Mouse (Mus musculus) 416B (cell line): ENCODE measurements around the gene Zfp30.

Experiments
- DNase-seq: peaks from one replicate; pipeline ENCODE4 v3.0.0; 2011; ENCODE audit warnings: low read depth

Zfp30 gene

GRCm38 (mm10) chr7:29783871-29784551, at the start of gene Zfp30:
TSS of gene Zfp30 (plus strand) at chr7:29783998.
- peak; percentile 65 for DNase-seq

GRCm38 (mm10) chr7:29742258-29742657, 41.5 kb upstream of the Zfp30 start:
- DNase-seq, result no peak

GRCm38 (mm10) chr7:29760476-29760875, 23.3 kb upstream of the Zfp30 start:
- DNase-seq, result no peak

DNA sequence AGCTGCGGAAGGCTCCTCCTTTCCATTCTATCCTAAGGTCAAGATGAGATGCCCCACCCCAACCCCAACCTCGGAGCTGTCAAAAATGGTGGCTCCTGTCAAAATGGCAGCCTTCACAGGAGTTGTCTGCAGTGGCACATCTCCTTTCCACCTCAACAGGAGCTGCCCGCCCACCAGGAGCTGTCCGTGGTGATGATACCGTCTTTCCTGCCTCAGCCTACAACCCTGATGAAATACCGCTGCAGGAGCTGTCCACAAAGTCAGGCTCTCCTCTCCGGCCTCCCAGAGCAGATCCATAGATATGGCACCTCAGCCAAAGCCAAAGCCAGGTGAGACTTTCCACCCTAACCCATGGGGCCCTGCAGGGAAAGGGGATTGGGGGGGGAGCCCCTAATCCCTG, 19.1 kb upstream of the Zfp30 start:
- DNase-seq, result peak; percentile 22

DNA sequence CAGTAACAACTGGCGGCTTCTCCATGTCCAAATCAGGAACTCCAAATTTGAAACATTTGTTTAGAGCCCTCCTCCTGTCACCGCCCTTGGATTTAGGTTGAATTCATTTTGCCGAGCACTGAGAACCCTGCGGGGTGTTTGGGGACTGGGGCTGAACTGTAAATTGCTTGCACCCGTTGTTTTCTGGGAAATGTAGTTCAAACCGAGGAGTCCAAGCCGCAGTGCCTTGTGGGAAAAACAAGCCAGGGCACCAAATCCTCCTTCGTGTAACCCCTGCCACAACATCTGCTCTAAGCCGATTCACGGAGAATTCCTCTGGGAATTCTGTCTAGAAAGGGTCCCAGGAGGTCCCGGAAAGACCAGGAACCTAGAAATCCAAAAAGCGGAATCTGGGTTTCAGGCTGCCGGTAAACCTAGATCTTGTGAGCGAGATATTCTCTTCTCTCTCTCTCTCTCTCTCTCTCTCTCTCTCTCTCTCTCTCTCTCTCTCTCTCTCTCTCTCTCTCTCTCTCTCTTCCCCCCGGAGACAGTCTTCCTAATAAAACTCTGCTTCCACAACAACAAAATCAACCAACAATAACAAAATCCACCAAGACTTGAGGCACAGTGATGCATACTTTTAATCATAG, 16.6 kb upstream of the Zfp30 start:
- DNase-seq, result peak; percentile 90

- DNase-seq, result peak; percentile 97
Observed at GRCm38 (mm10) chr7:29768090-29768900, 15.5 kb upstream of the Zfp30 start, which contains the start of gene Zfp84. TSS of gene Zfp84 (plus strand) at chr7:29768552.

- no peak for DNase-seq
Observed at GRCm38 (mm10) chr7:29768980-29769379, 14.8 kb upstream of the Zfp30 start.

DNA sequence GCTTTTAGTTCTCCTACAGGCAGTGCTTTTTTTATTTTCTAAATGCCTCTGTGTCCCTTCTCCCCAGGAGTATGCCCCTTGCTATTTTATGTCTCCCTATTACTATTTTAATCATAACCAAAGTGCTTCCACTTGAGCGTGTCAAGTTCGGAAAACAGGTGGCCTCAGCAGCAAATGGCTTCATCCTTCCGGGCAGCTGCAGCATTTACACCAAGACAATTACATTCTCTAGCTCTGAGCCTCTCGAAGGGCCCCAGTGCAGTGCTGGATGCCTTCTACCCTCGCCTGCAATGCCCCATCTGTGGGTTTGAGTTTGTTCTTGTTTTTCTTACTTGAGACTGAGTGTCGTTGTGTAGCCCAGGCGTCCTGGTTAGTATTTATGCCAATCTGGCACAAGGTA, 10.3 kb upstream of the Zfp30 start:
- DNase-seq, result no peak

DNA sequence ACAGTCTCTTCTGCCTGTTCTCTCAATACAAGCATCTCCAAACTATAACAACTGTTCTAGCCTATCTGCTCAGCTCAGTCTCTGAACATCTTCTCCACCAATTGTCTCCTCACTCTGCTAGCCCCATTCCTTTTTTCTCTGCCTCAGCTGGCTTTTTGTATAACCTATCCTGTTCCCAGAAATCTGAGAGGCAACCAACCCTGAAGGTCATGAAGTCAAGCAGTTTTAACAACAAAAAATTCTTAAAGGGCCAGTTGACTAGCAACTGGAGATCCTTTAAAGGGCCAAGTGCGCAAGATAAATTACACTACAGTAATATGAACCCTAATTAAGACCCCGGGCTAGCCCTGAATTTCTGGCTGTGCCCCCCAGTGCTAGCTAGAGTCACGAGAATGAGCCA, 9.4 kb upstream of the Zfp30 start:
- DNase-seq, result no peak

GRCm38 (mm10) chr7:29776568-29776967, 7.2 kb upstream of the Zfp30 start:
- no peak for DNase-seq

DNA sequence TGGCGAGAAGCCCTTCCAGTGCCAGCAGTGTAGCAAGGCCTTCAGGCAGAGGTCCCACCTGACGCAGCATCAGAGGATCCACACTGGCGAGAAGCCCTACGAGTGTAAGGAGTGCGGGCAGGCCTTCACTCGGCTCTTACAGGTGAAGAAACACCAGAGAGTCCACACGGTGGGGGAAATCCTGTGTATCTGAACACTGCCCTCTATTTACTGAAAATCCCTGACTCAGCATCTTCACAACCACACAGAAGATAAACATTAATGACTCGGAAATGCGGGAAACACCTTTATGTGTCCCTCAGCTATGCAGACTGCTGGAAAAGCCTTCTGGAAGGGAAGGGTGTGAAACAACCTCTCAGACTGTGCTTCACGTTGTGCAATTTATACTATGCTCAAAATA, 6.4 kb upstream of the Zfp30 start:
- no peak for DNase-seq

DNA sequence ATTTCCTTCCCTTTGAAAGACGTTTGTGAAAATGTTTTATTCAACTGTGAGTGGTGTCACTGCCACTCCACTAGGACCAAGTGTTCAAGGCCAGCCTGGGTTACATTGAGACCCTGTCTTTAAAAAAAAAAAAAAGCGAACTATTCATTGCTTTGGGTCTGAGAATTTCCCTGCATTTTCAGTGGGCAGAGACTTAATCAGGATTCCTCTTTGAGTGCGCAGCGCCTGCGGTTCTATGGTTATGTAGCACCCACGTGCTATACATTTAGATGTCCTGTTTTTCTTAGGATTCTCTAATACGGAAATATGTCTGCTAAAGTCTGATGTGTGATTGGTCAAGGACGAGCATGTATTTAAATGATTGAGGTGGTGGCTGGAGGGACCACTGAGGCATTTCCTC, 1.2 kb downstream of the Zfp30 start:
- DNase-seq, result no peak

DNA sequence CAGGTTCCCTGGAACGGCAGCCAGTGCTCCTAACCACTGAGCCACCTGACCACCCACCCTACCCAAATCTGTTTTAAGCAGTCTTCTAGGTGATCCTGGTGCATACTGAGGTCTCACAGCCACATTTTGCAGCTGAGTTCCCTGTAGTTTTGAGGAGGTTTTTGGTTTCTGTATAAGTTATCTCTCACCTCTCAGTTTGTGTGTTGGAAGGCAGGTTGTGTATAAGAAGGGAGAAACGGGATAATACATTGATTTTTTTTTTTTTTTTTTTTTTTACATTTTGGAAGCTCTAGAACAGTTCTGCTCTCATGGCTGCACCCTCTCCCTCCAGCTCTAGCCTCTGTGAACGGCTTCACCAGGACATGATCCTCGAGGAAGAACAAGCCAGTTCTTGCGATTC, 2.1 kb downstream of the Zfp30 start:
- DNase-seq, result no peak

DNA sequence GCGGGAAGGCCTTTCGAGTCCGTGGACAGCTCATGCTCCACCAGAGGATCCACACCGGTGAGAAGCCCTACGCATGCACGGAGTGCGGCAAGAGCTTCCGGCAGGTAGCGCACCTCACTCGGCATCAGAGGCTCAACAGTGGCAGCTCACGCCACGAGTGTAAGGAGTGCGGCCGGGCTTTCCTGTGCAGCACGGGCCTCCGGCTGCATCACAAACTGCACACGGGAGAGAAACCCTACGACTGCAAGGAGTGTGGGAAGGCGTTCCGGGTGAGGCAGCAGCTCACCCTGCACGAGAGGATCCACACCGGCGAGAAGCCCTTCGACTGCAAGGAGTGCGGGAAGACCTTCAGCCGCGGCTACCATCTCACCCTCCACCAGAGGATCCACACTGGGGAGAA, 9.1 kb downstream of the Zfp30 start:
- no peak for DNase-seq

DNA sequence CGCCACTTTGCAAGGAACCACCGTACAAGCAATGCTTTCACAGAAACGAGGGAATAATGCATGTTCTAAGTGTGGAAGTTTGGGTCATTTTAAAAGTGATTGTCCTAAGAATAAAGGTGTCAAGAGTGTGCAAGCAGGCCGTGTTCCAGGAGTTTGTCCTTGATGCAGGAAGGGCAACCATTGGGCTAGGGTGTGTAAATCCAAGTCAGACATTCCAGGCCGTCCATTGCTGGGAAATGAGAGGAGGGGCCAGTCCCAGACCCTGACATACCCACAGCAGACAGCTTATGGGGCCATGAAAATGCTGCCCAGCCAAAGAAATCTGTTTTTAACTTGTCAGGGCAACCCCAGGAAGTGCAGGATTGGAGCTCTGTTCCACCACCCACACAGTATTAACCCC, 23.2 kb downstream of the Zfp30 start:
- DNase-seq, result no peak

GRCm38 (mm10) chr7:29812244-29812643, 28.4 kb downstream of the Zfp30 start:
- DNase-seq, result no peak

DNA sequence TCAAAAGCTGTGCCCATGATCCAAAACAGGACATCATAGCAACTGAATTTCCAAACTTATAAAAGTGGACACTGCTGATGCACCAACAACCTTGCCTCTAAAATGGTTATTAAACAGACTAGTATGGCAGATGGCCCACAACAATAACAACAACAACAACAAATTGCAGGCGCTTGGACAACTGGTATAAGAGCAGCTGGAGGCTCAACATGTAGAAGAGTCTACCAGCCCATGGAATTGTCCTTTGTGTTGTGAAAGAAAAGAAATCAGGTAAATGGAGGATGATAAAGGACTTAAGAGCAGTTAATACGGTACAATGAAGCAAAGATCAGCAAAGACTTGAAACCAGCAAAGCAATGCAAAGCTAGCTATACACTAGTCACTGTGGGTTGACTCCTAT, 30.6 kb downstream of the Zfp30 start:
- no peak for DNase-seq

DNA sequence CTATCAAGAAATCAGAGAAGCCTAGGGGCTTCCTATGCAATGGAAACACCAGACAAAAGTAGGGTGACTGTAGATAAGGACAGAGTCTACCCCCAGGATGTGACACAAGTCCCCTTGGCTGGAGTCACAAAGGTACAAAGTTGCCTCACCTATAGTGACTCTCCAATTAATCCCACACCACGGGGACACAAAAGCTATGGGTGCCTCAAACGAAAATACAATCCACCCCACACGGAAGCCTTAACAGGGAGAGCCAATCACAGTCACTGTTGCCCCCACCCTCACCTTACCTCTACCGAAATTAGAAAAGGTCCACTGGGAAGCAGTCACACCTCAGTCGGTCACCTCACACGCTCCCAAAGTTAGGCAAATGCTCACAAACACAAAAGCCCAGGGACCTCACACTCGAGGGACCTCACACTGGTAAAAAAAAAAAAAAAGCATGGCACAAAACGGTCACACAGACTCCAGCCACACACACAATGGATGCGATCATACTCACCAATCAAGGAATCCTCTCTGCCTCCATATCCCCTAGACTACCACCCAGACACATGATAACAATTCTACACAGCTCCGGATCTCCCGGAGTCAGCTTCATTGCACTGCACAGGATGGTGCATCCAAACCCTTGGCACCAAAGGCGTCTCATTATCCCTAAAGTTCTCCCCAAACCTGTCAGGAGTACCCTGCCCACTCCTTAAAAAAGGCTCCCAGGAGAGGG, 31.4 kb downstream of the Zfp30 start:
- peak; percentile 28 for DNase-seq

DNA sequence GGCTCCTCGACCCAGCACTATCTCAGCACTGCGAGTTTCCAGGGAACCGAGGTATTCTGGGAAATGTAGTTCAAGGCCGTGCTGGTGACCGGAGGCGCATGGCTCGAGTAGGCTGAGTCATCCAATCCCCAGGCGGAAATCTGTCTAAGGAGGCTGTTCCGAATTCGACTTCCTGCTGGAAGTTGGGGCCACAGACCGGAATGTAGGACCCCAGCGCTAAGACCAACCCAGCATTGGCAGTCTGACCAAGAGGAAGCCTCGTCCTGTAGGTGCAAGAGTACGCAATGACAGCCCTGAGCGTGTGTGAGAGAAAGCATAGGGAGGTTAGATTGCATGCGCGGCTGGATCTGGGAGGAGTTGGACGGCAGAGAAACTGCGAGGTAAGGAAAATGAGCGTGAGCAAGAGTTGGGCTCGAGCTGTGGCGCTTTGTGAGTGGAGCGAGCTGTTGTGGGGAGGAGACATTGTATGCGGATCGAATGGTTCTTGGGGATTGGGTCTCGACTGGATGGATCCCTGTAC, 32.2 kb downstream of the Zfp30 start, which contains the start of gene Zfp790:
Gene Zfp790 (plus strand): TSS at position 205 of the 520 bp plus-strand sequence.
- peak; percentile 98 for DNase-seq

GRCm38 (mm10) chr7:29818619-29819254, 34.9 kb downstream of the Zfp30 start:
- peak; percentile 87 for DNase-seq

- DNase-seq, result no peak
Observed at GRCm38 (mm10) chr7:29828001-29828400, 44.2 kb downstream of the Zfp30 start.

DNA sequence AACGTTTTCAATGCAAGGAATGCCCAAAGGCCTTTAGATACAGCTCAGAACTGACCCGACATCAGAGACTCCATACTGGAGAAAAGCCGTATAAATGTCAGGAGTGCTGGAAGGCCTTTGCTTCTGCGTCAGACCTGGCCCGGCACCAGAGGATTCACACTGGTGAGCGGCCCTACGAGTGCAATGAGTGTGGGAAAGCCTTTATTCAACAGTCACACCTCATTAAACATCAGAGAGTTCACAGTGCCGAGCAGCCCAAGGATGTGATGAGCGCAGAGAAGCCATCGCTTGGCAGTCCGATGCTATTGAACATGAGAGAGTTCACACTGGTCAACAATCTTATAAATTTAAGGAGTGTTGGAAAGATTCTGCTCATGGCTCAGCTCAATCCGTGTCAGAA, 46.0 kb downstream of the Zfp30 start:
- DNase-seq, result no peak
